Mouse (Mus musculus) mesoderm, embryonic 11.5 days (tissue): Measurements from ENCODE around the gene Gatb.
"Not testable (repeated sequence)": the region's sequence is repeated elsewhere in the genome, so short reads cannot be mapped to it uniquely, and the experiment has no call there.

Source experiments
- DNase-seq: peaks from one replicate; pipeline ENCODE4 v3.0.0-alpha.2; 2012; ENCODE audit warnings: low read depth, low spot score

Gene Gatb

GRCm38 (mm10) chr3:85573864-85574830 is at the start of gene Gatb:
Gene Gatb, plus strand, starts transcription at chr3:85574119.
- peak; percentile 99 for DNase-seq

GRCm38 (mm10) chr3:85530601-85531161 is 43.2 kb upstream of the Gatb start:
- no peak for DNase-seq

GRCm38 (mm10) chr3:85532376-85532775 is 41.5 kb upstream of the Gatb start:
- DNase-seq, result no peak

- no peak for DNase-seq
Observed at GRCm38 (mm10) chr3:85535042-85535441, 38.9 kb upstream of the Gatb start.

GRCm38 (mm10) chr3:85535621-85536520 is 38.0 kb upstream of the Gatb start:
- DNase-seq, result peak; percentile 61

GRCm38 (mm10) chr3:85542765-85543164 is 31.2 kb upstream of the Gatb start:
- no peak for DNase-seq

GRCm38 (mm10) chr3:85543652-85544051 is 30.3 kb upstream of the Gatb start:
- DNase-seq, result peak; percentile 30

- no peak for DNase-seq
Observed at GRCm38 (mm10) chr3:85550312-85550711, 23.6 kb upstream of the Gatb start.

- DNase-seq, result no peak
Observed at GRCm38 (mm10) chr3:85551352-85551751, 22.6 kb upstream of the Gatb start.

- DNase-seq, result no peak
Observed at GRCm38 (mm10) chr3:85553731-85554277, 20.1 kb upstream of the Gatb start.

- no peak for DNase-seq
Observed at GRCm38 (mm10) chr3:85564603-85565002, 9.3 kb upstream of the Gatb start.

GRCm38 (mm10) chr3:85571276-85571675 is 2.6 kb upstream of the Gatb start:
- DNase-seq, result peak; percentile 78

- DNase-seq, result not testable (repeated sequence)
Observed at GRCm38 (mm10) chr3:85572502-85572901, 1.4 kb upstream of the Gatb start.

GRCm38 (mm10) chr3:85573216-85573863 is 579 bp upstream of the Gatb start:
- DNase-seq, result no peak

- no peak for DNase-seq
Observed at GRCm38 (mm10) chr3:85582726-85583125, 8.8 kb downstream of the Gatb start.

GRCm38 (mm10) chr3:85583194-85583593 is 9.3 kb downstream of the Gatb start:
- no peak for DNase-seq

- no peak for DNase-seq
Observed at GRCm38 (mm10) chr3:85584966-85585365, 11.0 kb downstream of the Gatb start.

- DNase-seq, result no peak
Observed at GRCm38 (mm10) chr3:85588701-85589100, 14.8 kb downstream of the Gatb start.

- no peak for DNase-seq
Observed at GRCm38 (mm10) chr3:85590090-85590754, 16.3 kb downstream of the Gatb start.

GRCm38 (mm10) chr3:85592067-85592466 is 18.1 kb downstream of the Gatb start:
- no peak for DNase-seq
